Mouse (Mus musculus) CH12.LX (cell line): ENCODE data around the gene Hpcal1. TPM values are rescaled to one million over a fixed set of nuclear protein-coding genes. Genes with fewer than 3 reads are reported as not detected.

Source experiments
- DNase-seq: peaks from one replicate; pipeline ENCODE4 v3.0.0-alpha.2; 2013; ENCODE audit errors: extremely low read depth
- H3K27ac ChIP-seq: 2 replicates; pipeline ENCODE4 v1.5.1; 2012; ENCODE audit warnings: low read depth, mild to moderate bottlenecking, control low read depth, moderate library complexity; ENCODE audit not compliant: insufficient read depth
- H3K27me3 ChIP-seq: replicated peaks from 2 replicates; pipeline ENCODE3; 2012; ENCODE audit warnings: inconsistent platforms
- H3K36me3 ChIP-seq, 2 experiments: replicated peaks in 1 of 2; 2 replicates each; pipeline versions ENCODE3 to v1.6.1; 2012; ENCODE audit warnings: inconsistent platforms in 1 of 2, low read length in 1 of 2, mild to moderate bottlenecking in 1 of 2, mixed read lengths in 1 of 2, moderate library complexity in 1 of 2; ENCODE audit not compliant: control insufficient read depth in 1 of 2, insufficient read depth in 1 of 2
- H3K4me1 ChIP-seq, 2 experiments: 2 replicates each; pipeline ENCODE4 v1.6.1; 2012; ENCODE audit warnings: inconsistent platforms in 1 of 2, moderate library complexity in 1 of 2; ENCODE audit not compliant: insufficient read depth in 2 of 2, control insufficient read depth in 1 of 2
- H3K4me2 ChIP-seq: 2 replicates; pipeline ENCODE4 v1.6.1; 2012; ENCODE audit warnings: low read depth, mild to moderate bottlenecking, control low read depth; ENCODE audit not compliant: poor library complexity, insufficient read depth, severe bottlenecking
- H3K4me3 ChIP-seq, 3 experiments: fragments of 150-350 bp in 1 of 3; sonication (generic) in 1 of 3; replicated peaks in 1 of 3; 2 replicates each; pipeline versions ENCODE3 to v1.5.1; 2011 to 2012; ENCODE audit warnings: low read depth in 2 of 3, low read length in 2 of 3, mild to moderate bottlenecking in 2 of 3, moderate library complexity in 2 of 3, control low read depth in 1 of 3, improper control_type of control experiment in 1 of 3, inconsistent platforms in 1 of 3, mixed read lengths in 1 of 3; ENCODE audit not compliant: poor library complexity in 1 of 3
- H3K79me2 ChIP-seq: replicated peaks from 2 replicates; pipeline ENCODE4 v1.6.1; 2012; ENCODE audit warnings: mild to moderate bottlenecking, moderate library complexity; ENCODE audit not compliant: control insufficient read depth, poor library complexity, insufficient read depth, severe bottlenecking; ENCODE audit errors: extremely low read depth
- H3K9ac ChIP-seq: 2 replicates; pipeline ENCODE4 v1.6.1; 2012; ENCODE audit warnings: low read depth, mild to moderate bottlenecking, control low read depth, moderate library complexity; ENCODE audit not compliant: insufficient read depth
- H3K9me3 ChIP-seq: replicated peaks from 2 replicates; pipeline ENCODE3; 2012; ENCODE audit warnings: low read length, inconsistent platforms, mixed read lengths
- BHLHE40 ChIP-seq: IDR thresholded peaks from 2 replicates; pipeline ENCODE4 v1.6.1; 2011; ENCODE audit warnings: mild to moderate bottlenecking, low read depth, low read length, improper control_type of control experiment
- CTCF ChIP-seq, 2 experiments: IDR thresholded peaks in 1 of 2; conservative IDR thresholded peaks in 1 of 2; 2 replicates each; pipeline ENCODE4 v1.5.1; 2011 to 2012; ENCODE audit warnings: low read depth in 2 of 2, low read length in 2 of 2, improper control_type of control experiment in 1 of 2, inconsistent platforms in 1 of 2, mild to moderate bottlenecking in 1 of 2, moderate library complexity in 1 of 2
- ETS1 ChIP-seq: conservative IDR thresholded peaks from 2 replicates; pipeline ENCODE4 v1.6.1; 2012; ENCODE audit warnings: low read depth, mild to moderate bottlenecking, inconsistent platforms, low read length, improper control_type of control experiment, moderate library complexity
- HCFC1 ChIP-seq: IDR thresholded peaks from 2 replicates; pipeline ENCODE4 v1.6.1; 2012; ENCODE audit warnings: low read depth, mild to moderate bottlenecking, inconsistent platforms, low read length, improper control_type of control experiment
- IRF4 ChIP-seq: IDR thresholded peaks from 2 replicates; pipeline ENCODE4 v1.6.1; 2014; ENCODE audit warnings: low read depth, mild to moderate bottlenecking, inconsistent platforms, low read length, improper control_type of control experiment
- JUN ChIP-seq: IDR thresholded peaks from 2 replicates; pipeline ENCODE4 v1.6.1; 2011; ENCODE audit warnings: low read depth, mild to moderate bottlenecking, low read length, improper control_type of control experiment, moderate library complexity; ENCODE audit not compliant: insufficient read depth
- JUND ChIP-seq: conservative IDR thresholded peaks from 2 replicates; pipeline ENCODE4 v1.6.1; 2011; ENCODE audit warnings: low read depth, low read length, improper control_type of control experiment
- MAFK ChIP-seq: IDR thresholded peaks from 2 replicates; pipeline ENCODE4 v1.6.1; 2011; ENCODE audit warnings: low read length, improper control_type of control experiment; ENCODE audit not compliant: insufficient replicate concordance
- MAX ChIP-seq: IDR thresholded peaks from 2 replicates; pipeline ENCODE4 v1.6.1; 2011; ENCODE audit warnings: low read length, improper control_type of control experiment
- MEF2A ChIP-seq: IDR thresholded peaks from 2 replicates; pipeline ENCODE4 v1.6.1; 2014; ENCODE audit warnings: low read depth, mild to moderate bottlenecking, inconsistent platforms, low read length, improper control_type of control experiment, borderline replicate concordance
- MXI1 ChIP-seq: IDR thresholded peaks from 2 replicates; pipeline ENCODE4 v1.6.1; 2011; ENCODE audit warnings: mild to moderate bottlenecking, low read depth, low read length, improper control_type of control experiment
- MYC ChIP-seq: IDR thresholded peaks from 2 replicates; pipeline ENCODE4 v1.6.1; 2011; ENCODE audit warnings: low read depth, mild to moderate bottlenecking, improper control_type of control experiment, low read length
- NELFE ChIP-seq: IDR thresholded peaks from 2 replicates; pipeline ENCODE4 v1.6.1; 2011; ENCODE audit warnings: low read depth, low read length, improper control_type of control experiment
- PAX5 ChIP-seq: IDR thresholded peaks from 2 replicates; pipeline ENCODE4 v1.6.1; 2012; ENCODE audit warnings: low read length, inconsistent platforms, mixed read lengths
- POLR2A ChIP-seq: IDR thresholded peaks from 2 replicates; pipeline ENCODE4 v1.6.1; 2011; ENCODE audit warnings: low read depth, mild to moderate bottlenecking, improper control_type of control experiment, low read length
- POLR2AphosphoS2 ChIP-seq: IDR thresholded peaks from 2 replicates; pipeline ENCODE4 v1.6.1; 2011; ENCODE audit warnings: low read depth, low read length, improper control_type of control experiment
- RCOR1 ChIP-seq: conservative IDR thresholded peaks from 2 replicates; pipeline ENCODE4 v1.6.1; 2012; ENCODE audit warnings: low read depth, mild to moderate bottlenecking, inconsistent platforms, low read length, improper control_type of control experiment
- SIN3A ChIP-seq: IDR thresholded peaks from 2 replicates; pipeline ENCODE4 v1.6.1; 2012; ENCODE audit warnings: low read length, improper control_type of control experiment, inconsistent platforms
- SMC3 ChIP-seq: IDR thresholded peaks from 2 replicates; pipeline ENCODE4 v1.6.1; 2011; ENCODE audit warnings: low read depth, low read length, improper control_type of control experiment
- TBP ChIP-seq: conservative IDR thresholded peaks from 2 replicates; pipeline ENCODE4 v1.6.1; 2011; ENCODE audit warnings: low read depth, low read length, improper control_type of control experiment
- TCF12 ChIP-seq: IDR thresholded peaks from 2 replicates; pipeline ENCODE4 v1.6.1; 2014; ENCODE audit warnings: low read depth, mild to moderate bottlenecking, inconsistent platforms, low read length, improper control_type of control experiment
- USF2 ChIP-seq: conservative IDR thresholded peaks from 2 replicates; pipeline ENCODE4 v1.6.1; 2011; ENCODE audit warnings: low read depth, low read length, improper control_type of control experiment
- ZKSCAN1 ChIP-seq: IDR thresholded peaks from 2 replicates; pipeline ENCODE4 v1.6.1; 2012; ENCODE audit warnings: low read depth, inconsistent platforms, low read length, improper control_type of control experiment, borderline replicate concordance
- dilution Hi-C: fragments of 300-500 bp; cut with MboI; formaldehyde crosslinking; loops from 2 replicates; pipeline ENCODE4 v1.14.3; 2020; ENCODE audit warnings: low sequenced_read_pairs; ENCODE audit not compliant: extremely low pct_unique_long_range_greater_than_20kb, extremely low pct_ligation_motif_present
- in situ Hi-C: fragments of 300-500 bp; cut with MboI; formaldehyde crosslinking; loops from 3 replicates; pipeline ENCODE4 v1.14.3; 2019; ENCODE audit warnings: low sequenced_read_pairs, low pct_ligation_motif_present, low pct_unique_long_range_greater_than_20kb, mixed read lengths
- polyA plus RNA-seq: library from polyadenylated mRNA; unstranded; fragments of >175 nt; gene quantifications from 2 replicates; pipeline ENCODE4 v1.2.1, GENCODE M21; 2012; ENCODE audit warnings: low read depth; ENCODE audit not compliant: insufficient read length
- total RNA-seq, 2 experiments: library from RNA; depleted of rRNA; stranded (reverse); fragments of 300-350 nt in 1 of 2; fragments of >200 nt in 1 of 2; gene quantifications; 2 replicates each; pipeline ENCODE4 v1.2.3; 2012 to 2014

Hpcal1 gene
- total and polyA plus RNA-seq, 3 experiments, result 4.9 to 5.5 (median 4.9) TPM

GRCm38 (mm10) chr12:17653051-17653783 is 37.4 kb upstream of the Hpcal1 start:
- Histone ChIP-seq H3K4me2 (no peak overlapping the region), H3K36me3 (no peaks in the 10 kb centered on the region), H3K79me2 (no peaks in the 10 kb centered on the region), H3K9me3 (peaks cover 16% of the 10 kb centered on the region), H3K9ac (no peak overlapping the region), H3K27me3 (no peaks in the 10 kb centered on the region), H3K4me1 (peaks cover 0 to 8% of the 10 kb centered on the region in 2 experiments; a peak in 1 of 4 replicates), H3K4me3 (no peak overlapping the region), H3K27ac (no peak overlapping the region)
- no peak for TF ChIP-seq RCOR1
- TF ChIP-seq JUND, result no peak
- TF ChIP-seq USF2, result no peak
- TF ChIP-seq ETS1, result no peak
- no peak for TF ChIP-seq HCFC1
- TF ChIP-seq SIN3A, result no peak
- TF ChIP-seq PAX5, result no peak
- TF ChIP-seq IRF4, result no peak
- TF ChIP-seq NELFE, result no peak
- TF ChIP-seq SMC3, result no peak
- TF ChIP-seq MAFK, result no peak
- no peak for TF ChIP-seq MXI1
- TF ChIP-seq MEF2A, result no peak
- TF ChIP-seq TBP, result no peak
- no peak for DNase-seq
- dilution Hi-C loops, result no loop called here
- in situ Hi-C loops, result loop anchor here (25.0 kb wide), 1 partner anchor 291 kb away; no protein-coding TSS in a partner anchor

- TF ChIP-seq JUND (no peak), ZKSCAN1 (no peak), ETS1 (no peak), MYC (no peak), IRF4 (no peak), BHLHE40 (no peak), CTCF (conservative IDR thresholded peaks at IDR 0.05 in 1 of 2, IDR thresholded peaks at IDR 0.05 in 1 of 2; ENCODE audit: low read depth in 2 of 2, low read length in 2 of 2) (no peak), HCFC1 (no peak), NELFE (no peak), TCF12 (no peak), MAX (no peak), JUN (no peak), POLR2A (no peak), POLR2AphosphoS2 (no peak)
- Histone ChIP-seq H3K79me2 (no peaks in the 10 kb centered on the region), H3K9me3 (peaks cover 16% of the 10 kb centered on the region), H3K36me3 (no peaks in the 10 kb centered on the region), H3K4me3 (no peak overlapping the region), H3K27me3 (no peaks in the 10 kb centered on the region), H3K4me1 (peaks cover 0 to 29% of the 10 kb centered on the region in 2 experiments; a peak in 2 of 4 replicates), H3K4me2 (no peak overlapping the region), H3K27ac (no peak overlapping the region), H3K9ac (no peak overlapping the region)
- dilution Hi-C loops, result no loop called here
- in situ Hi-C loops, result loop anchor here (25.0 kb wide), 1 partner anchor 295 kb away; no protein-coding TSS in a partner anchor
- peak; percentile 17 for DNase-seq
Observed at GRCm38 (mm10) chr12:17657561-17658195, 33.0 kb upstream of the Hpcal1 start.
